Mouse (Mus musculus) forebrain, embryonic 14.5 days (tissue): ENCODE measurements around the gene Rtn4rl2. TPM values are rescaled to one million over a fixed set of nuclear protein-coding genes. Genes with fewer than 3 reads are reported as not detected.
A peak's percentile ranks its signal among the peaks of the same experiment; 100 is the strongest.

Source experiments
- ATAC-seq: fragments of 200-750 bp; cut with Nextera tagmentation; 2 replicates; pipeline ENCODE4 v1.8.0; 2017; ENCODE audit warnings: mild to moderate bottlenecking, moderate library complexity
- DNase-seq: peaks from one replicate; pipeline ENCODE4 v3.0.0-alpha.2; 2015; ENCODE audit warnings: low spot score
- H3K27ac ChIP-seq: fragments of 300-500 bp; sonication (generic); 2 replicates; pipeline ENCODE4 v1.5.1; 2014; ENCODE audit warnings: low read depth, mild to moderate bottlenecking, control low read depth, low read length, moderate library complexity
- H3K27me3 ChIP-seq: fragments of 300-500 bp; sonication (generic); replicated peaks from 2 replicates; pipeline ENCODE4 v1.6.1; 2014; ENCODE audit warnings: low read length, control low read depth, mixed read lengths; ENCODE audit not compliant: control insufficient read depth, insufficient read depth
- H3K36me3 ChIP-seq: fragments of 300-500 bp; sonication (generic); 2 replicates; pipeline ENCODE4 v1.6.1; 2014; ENCODE audit warnings: low read length, control low read depth; ENCODE audit not compliant: control insufficient read depth, insufficient read depth
- H3K4me1 ChIP-seq: fragments of 300-500 bp; sonication (generic); 2 replicates; pipeline ENCODE4 v1.6.1; 2014; ENCODE audit warnings: antibody characterized with exemption, low read length, control low read depth; ENCODE audit not compliant: control insufficient read depth, insufficient read depth
- H3K4me2 ChIP-seq: fragments of 300-500 bp; sonication (generic); 2 replicates; pipeline ENCODE4 v1.6.1; 2014; ENCODE audit warnings: mild to moderate bottlenecking, control low read depth, low read length
- H3K4me3 ChIP-seq: fragments of 300-500 bp; sonication (generic); 2 replicates; pipeline ENCODE4 v1.5.1; 2014; ENCODE audit warnings: low read depth, low read length, control low read depth
- H3K9ac ChIP-seq: fragments of 300-500 bp; sonication (generic); 2 replicates; pipeline ENCODE4 v1.6.1; 2014; ENCODE audit warnings: mild to moderate bottlenecking, low read length, control low read depth, moderate library complexity
- H3K9me3 ChIP-seq: fragments of 300-500 bp; sonication (generic); replicated peaks from 2 replicates; pipeline ENCODE4 v1.6.1; 2016; ENCODE audit warnings: low read length, control low read depth, mixed read lengths; ENCODE audit not compliant: control insufficient read depth
- WGBS: fragments of 180-500 bp; shearing (Covaris S2); extraction: QIAGEN DNeasy Blood & Tissue Kit; methylation state at CpG from one replicate; pipeline ENCODE4 v1.1.7; 2014; 5-methylcytosine and 5-hydroxymethylcytosine counted together
- polyA plus RNA-seq: library from polyadenylated mRNA; unstranded; fragments of >200 nt; fragmentation: Nextera tagmentation; extraction: Ambion mirVana; gene quantifications from 2 replicates; pipeline ENCODE4 v1.2.1, GENCODE M21; 2014

Rtn4rl2 gene
- polyA plus RNA-seq, 1 experiment from 2014 or later, result 7.5 TPM

GRCm38 (mm10) chr2:84880590-84880989 is 5.9 kb downstream of the Rtn4rl2 start:
- 90% methylated on average over 8 of the region's 8 CpGs for whole genome bisulfite sequencing
- no peak overlapping the region for H3K9ac ChIP-seq
- H3K36me3 ChIP-seq, result 0 out of 2 replicates have a peak, but pooled peaks cover 2% of the 10 kb centered on the region
- DNase-seq, result no peak
- H3K4me2 ChIP-seq, result no peak overlapping the region
- peaks cover 9% of the 10 kb centered on the region for H3K4me1 ChIP-seq
- ATAC-seq, result no peak
- H3K27me3 ChIP-seq, result peaks cover 34% of the 10 kb centered on the region
- no peak overlapping the region for H3K27ac ChIP-seq
- no peak overlapping the region for H3K4me3 ChIP-seq
- H3K9me3 ChIP-seq, result no peaks in the 10 kb centered on the region

GRCm38 (mm10) chr2:84875842-84876241 is 10.7 kb downstream of the Rtn4rl2 start:
- Histone ChIP-seq H3K27ac (no peak overlapping the region; the same call in 1 of the 2 replicates), H3K36me3 (peaks cover 7% of the 10 kb centered on the region; the same call in 1 of the 2 replicates), H3K4me2 (no peak overlapping the region), H3K9me3 (no peaks in the 10 kb centered on the region), H3K4me1 (peaks cover 3% of the 10 kb centered on the region), H3K4me3 (no peak overlapping the region), H3K9ac (no peak overlapping the region), H3K27me3 (peaks cover 30% of the 10 kb centered on the region)
- 52% methylated on average over 6 of the region's 6 CpGs for WGBS
- no peak for DNase-seq
- no peak for ATAC-seq

- Histone ChIP-seq H3K4me1 (peaks cover 3% of the 10 kb centered on the region), H3K4me2 (peak overlapping the region; percentile 71), H3K9me3 (no peaks in the 10 kb centered on the region), H3K9ac (peak overlapping the region; percentile 56), H3K36me3 (peaks cover 9% of the 10 kb centered on the region; the same call in 1 of the 2 replicates), H3K27me3 (peaks cover 35% of the 10 kb centered on the region), H3K4me3 (peak overlapping the region; percentile 41), H3K27ac (no peak overlapping the region)
- ATAC-seq (peak; percentile 25; the same call in 1 of the 2 replicates), DNase-seq (no peak)
- 1% methylated on average over 74 of the region's 78 CpGs for WGBS
Measured at GRCm38 (mm10) chr2:84872105-84872716, 14.3 kb downstream of the Rtn4rl2 start.

- no peak overlapping the region for H3K4me3 ChIP-seq
- no peak overlapping the region for H3K27ac ChIP-seq
- ATAC-seq, result no peak
- no peaks in the 10 kb centered on the region for H3K9me3 ChIP-seq
- WGBS, result 67% methylated on average over 4 of the region's 4 CpGs
- peaks cover 45% of the 10 kb centered on the region for H3K27me3 ChIP-seq
- peaks cover 6% of the 10 kb centered on the region for H3K4me1 ChIP-seq
- DNase-seq, result no peak
- no peak overlapping the region for H3K9ac ChIP-seq
- H3K4me2 ChIP-seq, result no peak overlapping the region
- H3K36me3 ChIP-seq, result peaks cover 7% of the 10 kb centered on the region; the same call in 1 of the 2 replicates
Measured at GRCm38 (mm10) chr2:84870623-84871160, 15.8 kb downstream of the Rtn4rl2 start.

- no peak overlapping the region for H3K9ac ChIP-seq
- peak; percentile 22; the same call in 1 of the 2 replicates for ATAC-seq
- WGBS, result 56% methylated on average over 2 of the region's 2 CpGs
Measured at GRCm38 (mm10) chr2:84868977-84869376, 17.5 kb downstream of the Rtn4rl2 start.

GRCm38 (mm10) chr2:84868521-84868943 is 18.0 kb downstream of the Rtn4rl2 start:
- H3K4me3 ChIP-seq, result no peak overlapping the region
- no peak overlapping the region for H3K27ac ChIP-seq
- no peaks in the 10 kb centered on the region for H3K9me3 ChIP-seq
- peaks cover 12% of the 10 kb centered on the region for H3K4me1 ChIP-seq
- no peak overlapping the region for H3K9ac ChIP-seq
- WGBS, result 3% methylated on average over 5 of the region's 5 CpGs
- DNase-seq (peak; percentile 61), ATAC-seq (no peak)
- peaks cover 7% of the 10 kb centered on the region; the same call in 1 of the 2 replicates for H3K36me3 ChIP-seq
- no peak overlapping the region for H3K4me2 ChIP-seq
- peaks cover 41% of the 10 kb centered on the region for H3K27me3 ChIP-seq

More at GRCm38 (mm10) chr2:84868977-84869376, 17.5 kb downstream of the Rtn4rl2 start:
- Histone ChIP-seq H3K4me2 (no peak overlapping the region), H3K27ac (0 out of 2 replicates have a peak overlapping the region, but pooled peaks have one; percentile 3), H3K9me3 (no peaks in the 10 kb centered on the region), H3K27me3 (peaks cover 41% of the 10 kb centered on the region), H3K36me3 (peaks cover 7% of the 10 kb centered on the region; the same call in 1 of the 2 replicates), H3K4me3 (no peak overlapping the region), H3K4me1 (peaks cover 12% of the 10 kb centered on the region)
- DNase-seq, result peak; percentile 72

- H3K9me3 ChIP-seq, result no peaks in the 10 kb centered on the region
- peaks cover 3% of the 10 kb centered on the region; the same call in 1 of the 2 replicates for H3K36me3 ChIP-seq
- H3K4me3 ChIP-seq, result peak overlapping the region; percentile 34
- ATAC-seq (peak; percentile 82), DNase-seq (peak; percentile 77)
- peaks cover 15% of the 10 kb centered on the region for H3K27me3 ChIP-seq
- WGBS, result 1% methylated on average over 46 of the region's 47 CpGs
- peak overlapping the region; percentile 71 for H3K4me2 ChIP-seq
- H3K4me1 ChIP-seq, result peaks cover 9% of the 10 kb centered on the region; the same call in 1 of the 2 replicates
- H3K27ac ChIP-seq, result peak overlapping the region; percentile 74
- H3K9ac ChIP-seq, result peak overlapping the region; percentile 61
Measured at GRCm38 (mm10) chr2:84865616-84866571, 20.6 kb downstream of the Rtn4rl2 start.

- no peak for DNase-seq
- no peaks in the 10 kb centered on the region for H3K9me3 ChIP-seq
Measured at GRCm38 (mm10) chr2:84862231-84862630, 24.3 kb downstream of the Rtn4rl2 start.

More at GRCm38 (mm10) chr2:84862231-84862630, 24.3 kb downstream of the Rtn4rl2 start:
- H3K4me3 ChIP-seq, result no peak overlapping the region
- ATAC-seq, result no peak
- WGBS, result 81% methylated on average over 3 of the region's 3 CpGs
- H3K9ac ChIP-seq, result no peak overlapping the region
- no peak overlapping the region for H3K27ac ChIP-seq
- no peak overlapping the region for H3K4me2 ChIP-seq
- no peaks in the 10 kb centered on the region for H3K36me3 ChIP-seq
- H3K4me1 ChIP-seq, result peaks cover 9% of the 10 kb centered on the region; the same call in 1 of the 2 replicates
- H3K27me3 ChIP-seq, result peaks cover 11% of the 10 kb centered on the region; the same call in 1 of the 2 replicates
